Mouse (Mus musculus) CH12.LX (cell line): ENCODE results near the gene Srpr.

Experiments
- CHD1 ChIP-seq: IDR thresholded peaks from 2 replicates; pipeline ENCODE4 v1.6.1; 2012; ENCODE audit warnings: low read depth, low read length, improper control_type of control experiment, inconsistent platforms
- CTCF ChIP-seq, 2 experiments: IDR thresholded peaks in 1 of 2; conservative IDR thresholded peaks in 1 of 2; 2 replicates each; pipeline ENCODE4 v1.5.1; 2011 to 2012; ENCODE audit warnings: low read depth in 2 of 2, low read length in 2 of 2, improper control_type of control experiment in 1 of 2, inconsistent platforms in 1 of 2, mild to moderate bottlenecking in 1 of 2, moderate library complexity in 1 of 2
- JUN ChIP-seq: IDR thresholded peaks from 2 replicates; pipeline ENCODE4 v1.6.1; 2011; ENCODE audit warnings: low read depth, mild to moderate bottlenecking, low read length, improper control_type of control experiment, moderate library complexity; ENCODE audit not compliant: insufficient read depth
- MAX ChIP-seq: IDR thresholded peaks from 2 replicates; pipeline ENCODE4 v1.6.1; 2011; ENCODE audit warnings: low read length, improper control_type of control experiment
- MAZ ChIP-seq: IDR thresholded peaks from 2 replicates; pipeline ENCODE4 v1.6.1; 2012; ENCODE audit warnings: low read depth, mild to moderate bottlenecking, inconsistent platforms, low read length, improper control_type of control experiment, moderate library complexity
- NRF1 ChIP-seq: IDR thresholded peaks from 2 replicates; pipeline ENCODE4 v1.6.1; 2014; ENCODE audit warnings: low read depth, mild to moderate bottlenecking, inconsistent platforms, low read length, improper control_type of control experiment, moderate library complexity
- POLR2A ChIP-seq: IDR thresholded peaks from 2 replicates; pipeline ENCODE4 v1.6.1; 2011; ENCODE audit warnings: low read depth, mild to moderate bottlenecking, improper control_type of control experiment, low read length
- UBTF ChIP-seq: IDR thresholded peaks from 2 replicates; pipeline ENCODE4 v1.6.1; 2012; ENCODE audit warnings: low read depth, mild to moderate bottlenecking, inconsistent platforms, low read length, improper control_type of control experiment, moderate library complexity

DNA sequence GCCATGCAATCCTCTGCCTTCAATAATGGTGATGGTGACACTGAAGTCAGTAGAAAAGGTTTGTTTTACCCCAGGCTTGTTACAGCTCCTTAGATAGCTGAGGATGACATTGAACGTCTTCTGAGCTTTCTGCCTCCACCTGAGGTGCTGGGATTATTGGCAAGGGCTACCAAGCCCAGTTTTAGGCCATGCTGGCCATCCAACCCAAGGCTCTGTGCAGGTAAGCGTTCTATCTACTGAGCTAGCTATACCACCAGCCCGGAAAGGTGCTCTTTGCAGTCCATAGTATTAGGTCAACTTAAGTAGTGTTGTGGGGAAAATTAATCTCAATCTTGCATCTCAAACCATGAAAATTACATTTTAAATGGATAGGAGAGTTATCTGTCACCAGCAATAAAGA, 2.4 kb upstream of the Srpr start:
- TF ChIP-seq CTCF (conservative IDR thresholded peaks at IDR 0.05 in 1 of 2, IDR thresholded peaks at IDR 0.05 in 1 of 2; ENCODE audit: low read depth in 2 of 2, low read length in 2 of 2) (no peak), UBTF (no peak), POLR2A (no peak), CHD1 (no peak), JUN (no peak), MAZ (no peak), NRF1 (no peak), MAX (no peak)
